Mouse (Mus musculus) frontal cortex, adult 2 months (tissue): ENCODE data around the gene Col5a3. TPM values are rescaled to one million over a fixed set of nuclear protein-coding genes. Genes with fewer than 3 reads are reported as not detected.

Source experiments
- DNase-seq, 2 experiments: peaks; one replicate each; pipeline ENCODE4 v3.0.0; 2022; ENCODE audit warnings: low spot score in 1 of 2; ENCODE audit errors: extremely low spot score in 1 of 2
- polyA plus RNA-seq: library from polyadenylated mRNA; depleted of rRNA; stranded (reverse); fragments of >200 nt; gene quantifications from 2 replicates; pipeline ENCODE4 v1.2.3, GENCODE M21; 2012

Col5a3 gene
- polyA plus RNA-seq, 1 experiment = 2.5 TPM

GRCm38 (mm10) chr9:20751477-20752029, 63.3 kb downstream of the Col5a3 start:
- peak in 1 of 2 experiments; percentile 51 for DNase-seq

GRCm38 (mm10) chr9:20749213-20749612, 65.7 kb downstream of the Col5a3 start:
- DNase-seq = no peak

GRCm38 (mm10) chr9:20748540-20748939, 66.3 kb downstream of the Col5a3 start:
- no peak for DNase-seq

- DNase-seq = no peak
Observed at GRCm38 (mm10) chr9:20747682-20748081, 67.2 kb downstream of the Col5a3 start.

GRCm38 (mm10) chr9:20746017-20746660, 68.7 kb downstream of the Col5a3 start, which contains the start of gene Olfm2:
TSS of gene Olfm2 (minus strand) at chr9:20746349.
- no peak for DNase-seq

- DNase-seq = no peak
Observed at GRCm38 (mm10) chr9:20745129-20745966, 69.5 kb downstream of the Col5a3 start.

- DNase-seq = peak in 1 of 2 experiments; percentile 61
Observed at GRCm38 (mm10) chr9:20743946-20744738, 70.7 kb downstream of the Col5a3 start.

GRCm38 (mm10) chr9:20740407-20740806, 74.5 kb downstream of the Col5a3 start:
- DNase-seq = peak; percentile 52 to 91

GRCm38 (mm10) chr9:20738251-20738999, 76.4 kb downstream of the Col5a3 start:
- DNase-seq = no peak

- no peak for DNase-seq
Observed at GRCm38 (mm10) chr9:20737227-20737626, 77.6 kb downstream of the Col5a3 start.

GRCm38 (mm10) chr9:20734692-20735091, 80.2 kb downstream of the Col5a3 start:
- no peak for DNase-seq

GRCm38 (mm10) chr9:20731797-20732196, 83.1 kb downstream of the Col5a3 start:
- no peak for DNase-seq

GRCm38 (mm10) chr9:20729451-20729850, 85.4 kb downstream of the Col5a3 start:
- DNase-seq = no peak

- no peak for DNase-seq
Observed at GRCm38 (mm10) chr9:20727601-20728113, 87.2 kb downstream of the Col5a3 start.

- DNase-seq = no peak
Observed at GRCm38 (mm10) chr9:20726859-20727600, 87.8 kb downstream of the Col5a3 start.

GRCm38 (mm10) chr9:20726134-20726858, 88.6 kb downstream of the Col5a3 start:
- DNase-seq = peak in 1 of 2 experiments; percentile 66

GRCm38 (mm10) chr9:20721582-20721981, 93.3 kb downstream of the Col5a3 start:
- no peak for DNase-seq
